Mouse (Mus musculus): ENCODE measurements at regions not wholly inside any gene's neighbourhood (a gene's known extent, or its start where the extent isn't known, plus 50 kb on each side); places are given as distances from the start of the nearest gene placed in this dataset.

GRCm38 (mm10) chr10:125467503-125467902 is 78.2 kb upstream of the Slc16a7 start:
- H3K4me3 ChIP-seq (ENCODE audit: insufficient read depth, low read length) = no peak overlapping the region
- no peaks in the 10 kb centered on the region for H3K4me1 ChIP-seq (ENCODE audit: control insufficient read depth, insufficient read depth, low read length)
- H3K27ac ChIP-seq (ENCODE audit: insufficient read depth, low read length) = no peak overlapping the region
- TF ChIP-seq CTCF (IDR thresholded peaks at IDR 0.05; ENCODE audit: extremely low read depth, insufficient read depth, low read length) (no peak), POLR2A (IDR thresholded peaks at IDR 0.05; ENCODE audit: extremely low read depth, insufficient read depth, low read length) (no peak)

- H3K27ac ChIP-seq (ENCODE audit: insufficient read depth, low read length) = no peak overlapping the region
Observed at GRCm38 (mm10) chr10:125488350-125488749, 99.1 kb upstream of the Slc16a7 start.

DNA sequence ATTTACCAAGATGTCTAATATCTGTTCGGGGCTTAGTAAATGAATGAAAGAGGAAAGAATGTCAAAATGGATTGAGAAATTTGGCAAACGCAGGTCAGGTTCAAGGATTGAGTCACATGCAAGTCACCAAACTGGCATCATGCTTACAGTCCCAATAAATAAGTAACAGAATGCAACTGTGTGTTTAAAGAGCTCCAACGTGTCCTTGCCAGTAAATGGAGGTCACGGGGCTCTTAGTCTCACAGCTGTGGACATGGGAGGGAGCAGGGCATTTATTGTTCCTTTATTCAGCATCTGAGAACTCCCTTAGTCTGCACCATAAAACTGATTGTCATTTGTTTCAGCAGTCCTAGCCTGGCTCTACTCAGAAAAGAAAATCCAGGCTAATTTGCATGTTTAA is 101.1 kb upstream of the Slc16a7 start:
- no peaks in the 10 kb centered on the region for H3K4me1 ChIP-seq (ENCODE audit: control insufficient read depth, insufficient read depth, low read length)

More at GRCm38 (mm10) chr10:125488350-125488749, 99.1 kb upstream of the Slc16a7 start:
- TF ChIP-seq POLR2A (IDR thresholded peaks at IDR 0.05; ENCODE audit: extremely low read depth, insufficient read depth, low read length) (no peak), CTCF (IDR thresholded peaks at IDR 0.05; ENCODE audit: extremely low read depth, insufficient read depth, low read length) (no peak)
- no peak overlapping the region for H3K4me3 ChIP-seq (ENCODE audit: insufficient read depth, low read length)
- H3K4me1 ChIP-seq (ENCODE audit: control insufficient read depth, insufficient read depth, low read length) = no peaks in the 10 kb centered on the region

DNA sequence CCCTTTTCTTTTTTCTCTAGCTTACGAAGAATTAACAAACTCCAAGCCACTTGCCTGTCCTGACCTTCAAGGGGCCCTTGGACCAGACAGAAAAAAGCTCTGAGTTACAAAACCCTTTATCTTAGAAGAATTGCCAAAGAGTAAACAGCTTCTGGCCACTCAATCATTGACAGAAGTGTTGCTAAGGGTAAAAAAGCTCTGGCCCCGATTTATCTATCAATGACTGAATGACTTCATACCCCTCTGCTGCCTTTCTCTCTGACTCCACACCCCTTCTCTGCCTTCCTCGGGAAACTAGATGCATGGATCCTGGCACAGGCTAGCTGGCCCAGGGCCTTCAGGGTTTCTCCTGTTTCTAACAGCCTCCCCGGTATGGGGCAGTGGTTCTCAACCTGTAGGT is 105.2 kb upstream of the Slc16a7 start:
- Histone ChIP-seq H3K4me3 (ENCODE audit: insufficient read depth, low read length) (no peak overlapping the region), H3K27ac (ENCODE audit: insufficient read depth, low read length) (no peak overlapping the region), H3K4me1 (ENCODE audit: control insufficient read depth, insufficient read depth, low read length) (no peaks in the 10 kb centered on the region)
- no peak for TF ChIP-seq CTCF (IDR thresholded peaks at IDR 0.05; ENCODE audit: extremely low read depth, insufficient read depth, low read length)
- TF ChIP-seq POLR2A (IDR thresholded peaks at IDR 0.05; ENCODE audit: extremely low read depth, insufficient read depth, low read length) = no peak

More for the DNA sequence above, 101.1 kb upstream of the Slc16a7 start:
- TF ChIP-seq POLR2A (IDR thresholded peaks at IDR 0.05; ENCODE audit: extremely low read depth, insufficient read depth, low read length) (no peak), CTCF (IDR thresholded peaks at IDR 0.05; ENCODE audit: extremely low read depth, insufficient read depth, low read length) (no peak)
- no peak overlapping the region for H3K27ac ChIP-seq (ENCODE audit: insufficient read depth, low read length)
- no peak overlapping the region for H3K4me3 ChIP-seq (ENCODE audit: insufficient read depth, low read length)

DNA sequence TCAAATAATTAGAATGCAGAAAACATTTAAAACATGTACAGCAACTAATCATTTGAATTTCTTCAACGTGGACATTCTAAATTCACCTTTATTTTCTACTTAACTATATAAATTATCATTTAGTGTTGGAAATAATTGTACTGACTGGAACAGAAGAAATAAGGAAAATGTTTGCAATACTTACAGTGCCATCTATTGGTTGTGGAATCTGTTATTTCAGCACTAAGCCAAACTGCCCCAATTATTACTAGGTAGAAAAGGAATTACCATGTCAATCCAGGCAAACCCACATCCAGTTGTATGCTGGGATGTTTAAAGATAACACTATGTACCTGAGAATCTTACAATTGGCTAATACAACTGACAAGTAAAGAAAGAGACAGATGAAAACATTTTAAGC is 109.1 kb upstream of the Slc16a7 start:
- Histone ChIP-seq H3K4me1 (ENCODE audit: control insufficient read depth, insufficient read depth, low read length) (no peaks in the 10 kb centered on the region), H3K27ac (ENCODE audit: insufficient read depth, low read length) (no peak overlapping the region), H3K4me3 (ENCODE audit: insufficient read depth, low read length) (no peak overlapping the region)
- no peak for TF ChIP-seq CTCF (IDR thresholded peaks at IDR 0.05; ENCODE audit: extremely low read depth, insufficient read depth, low read length)
- no peak for TF ChIP-seq POLR2A (IDR thresholded peaks at IDR 0.05; ENCODE audit: extremely low read depth, insufficient read depth, low read length)

GRCm38 (mm10) chr10:125500338-125500737 is 111.1 kb upstream of the Slc16a7 start:
- Histone ChIP-seq H3K4me3 (ENCODE audit: insufficient read depth, low read length) (no peak overlapping the region), H3K4me1 (ENCODE audit: control insufficient read depth, insufficient read depth, low read length) (no peaks in the 10 kb centered on the region), H3K27ac (ENCODE audit: insufficient read depth, low read length) (no peak overlapping the region)
- TF ChIP-seq POLR2A (IDR thresholded peaks at IDR 0.05; ENCODE audit: extremely low read depth, insufficient read depth, low read length) (no peak), CTCF (IDR thresholded peaks at IDR 0.05; ENCODE audit: extremely low read depth, insufficient read depth, low read length) (no peak)

DNA sequence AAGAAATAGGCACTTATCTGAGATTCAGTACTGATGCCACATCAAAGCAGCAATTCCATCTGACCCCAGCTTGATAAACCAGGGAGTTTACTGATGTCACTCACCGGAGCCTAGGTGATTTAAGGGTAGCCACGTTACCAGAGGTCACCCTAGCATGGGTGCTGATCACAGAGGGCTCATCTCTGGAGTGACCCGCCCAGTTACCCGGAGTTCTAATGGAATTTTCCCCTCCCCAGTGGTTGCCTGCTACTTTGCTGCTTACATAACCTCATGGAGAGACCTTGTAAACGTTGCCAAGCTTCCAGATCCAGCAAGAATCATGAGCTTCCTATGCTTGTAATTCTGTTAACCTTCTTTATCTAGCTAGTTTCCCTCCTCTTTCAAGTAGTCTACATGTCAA is 125.8 kb upstream of the Slc16a7 start:
- H3K27ac ChIP-seq (ENCODE audit: insufficient read depth, low read length) = no peak overlapping the region
- no peak overlapping the region for H3K4me3 ChIP-seq (ENCODE audit: insufficient read depth, low read length)
- no peaks in the 10 kb centered on the region for H3K4me1 ChIP-seq (ENCODE audit: control insufficient read depth, insufficient read depth, low read length)
- TF ChIP-seq POLR2A (IDR thresholded peaks at IDR 0.05; ENCODE audit: extremely low read depth, insufficient read depth, low read length) = no peak
- no peak for TF ChIP-seq CTCF (IDR thresholded peaks at IDR 0.05; ENCODE audit: extremely low read depth, insufficient read depth, low read length)

DNA sequence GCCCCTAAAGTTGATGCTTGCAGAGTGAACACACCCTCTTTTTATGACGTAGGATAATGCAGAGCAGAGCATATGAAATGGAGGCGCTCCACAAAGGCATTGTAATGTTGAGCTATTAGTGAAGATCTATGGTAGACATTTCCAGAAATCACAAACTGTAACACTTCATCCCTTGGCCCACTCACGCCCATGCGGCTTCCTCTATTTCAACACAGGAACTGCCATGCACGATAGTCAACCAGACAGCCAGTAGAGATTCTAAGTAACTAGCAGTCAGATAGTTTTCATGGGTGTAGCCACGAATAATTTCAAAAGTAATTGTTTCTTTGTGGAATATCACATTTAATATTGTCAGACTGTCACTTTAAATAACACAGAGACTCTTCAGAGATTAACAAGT is 141.6 kb upstream of the Slc16a7 start:
- no peak overlapping the region for H3K4me3 ChIP-seq (ENCODE audit: insufficient read depth, low read length)
- no peak overlapping the region for H3K27ac ChIP-seq (ENCODE audit: insufficient read depth, low read length)
- TF ChIP-seq CTCF (IDR thresholded peaks at IDR 0.05; ENCODE audit: extremely low read depth, insufficient read depth, low read length) (no peak), POLR2A (IDR thresholded peaks at IDR 0.05; ENCODE audit: extremely low read depth, insufficient read depth, low read length) (no peak)
- H3K4me1 ChIP-seq (ENCODE audit: control insufficient read depth, insufficient read depth, low read length) = no peaks in the 10 kb centered on the region

- Histone ChIP-seq H3K27ac (ENCODE audit: insufficient read depth, low read length) (no peak overlapping the region), H3K4me1 (ENCODE audit: control insufficient read depth, insufficient read depth, low read length) (no peaks in the 10 kb centered on the region), H3K4me3 (ENCODE audit: insufficient read depth, low read length) (no peak overlapping the region)
- TF ChIP-seq CTCF (IDR thresholded peaks at IDR 0.05; ENCODE audit: extremely low read depth, insufficient read depth, low read length) (peak; percentile 45; the same call in 1 of the 2 replicates), POLR2A (IDR thresholded peaks at IDR 0.05; ENCODE audit: extremely low read depth, insufficient read depth, low read length) (no peak)
Observed at GRCm38 (mm10) chr10:125538316-125538715, 149.1 kb upstream of the Slc16a7 start.

GRCm38 (mm10) chr10:125586489-125587147 is 197.4 kb upstream of the Slc16a7 start:
- Histone ChIP-seq H3K27ac (ENCODE audit: insufficient read depth, low read length) (no peak overlapping the region), H3K4me3 (ENCODE audit: insufficient read depth, low read length) (no peak overlapping the region), H3K4me1 (ENCODE audit: control insufficient read depth, insufficient read depth, low read length) (no peaks in the 10 kb centered on the region)
- TF ChIP-seq CTCF (IDR thresholded peaks at IDR 0.05; ENCODE audit: extremely low read depth, insufficient read depth, low read length) = no peak
- no peak for TF ChIP-seq POLR2A (IDR thresholded peaks at IDR 0.05; ENCODE audit: extremely low read depth, insufficient read depth, low read length)

Data from cortical plate, adult 2 months (tissue).